Mouse (Mus musculus): Measurements from ENCODE around the gene Luzp1. TPM values are rescaled to one million over a fixed set of nuclear protein-coding genes. Genes with fewer than 3 reads are reported as not detected.

Gene Luzp1
- polyA plus RNA-seq, 1 experiment from 2014 or later = 115 TPM

Other genes starting within 250 kb of the Luzp1 start
- 22.9 and 23.3 TPM in 2 replicates for gene Tcea3, start 222.0 kb upstream of the Luzp1 start, polyA plus RNA-seq (2015; fragmentation: Nextera tagmentation; extraction: Ambion mirVana)
- 13.6 and 15.0 TPM in 2 replicates for gene Zfp46, start 185.1 kb upstream of the Luzp1 start, polyA plus RNA-seq (2015; fragmentation: Nextera tagmentation; extraction: Ambion mirVana)
- 101 and 106 TPM in 2 replicates for gene Hnrnpr, start 158.8 kb upstream of the Luzp1 start, polyA plus RNA-seq (2015; fragmentation: Nextera tagmentation; extraction: Ambion mirVana)
- gene Htr1d, start 46.2 kb upstream of the Luzp1 start, polyA plus RNA-seq (2015; fragmentation: Nextera tagmentation; extraction: Ambion mirVana) = 0.10 and 0.16 TPM in 2 replicates
- 0.27 and 0.50 TPM in 2 replicates for gene 6030445D17Rik, start 7.5 kb upstream of the Luzp1 start, polyA plus RNA-seq (2015; fragmentation: Nextera tagmentation; extraction: Ambion mirVana)
- 14.0 and 14.3 TPM in 2 replicates for gene Kdm1a, start 133.0 kb downstream of the Luzp1 start, polyA plus RNA-seq (2015; fragmentation: Nextera tagmentation; extraction: Ambion mirVana)
- not detected in 2 replicates for gene Tex46, start 140.7 kb downstream of the Luzp1 start, polyA plus RNA-seq (2015; fragmentation: Nextera tagmentation; extraction: Ambion mirVana)
- gene Lactbl1, start 152.9 kb downstream of the Luzp1 start, polyA plus RNA-seq (2015; fragmentation: Nextera tagmentation; extraction: Ambion mirVana) = not detected in 2 replicates

Data from intestine, embryonic 16.5 days (tissue).